Mouse (Mus musculus): ENCODE data around the gene Ncoa1.
"Not testable (repeated sequence)": the region's sequence is repeated elsewhere in the genome, so short reads cannot be mapped to it uniquely, and the experiment has no call there.

- not testable (repeated sequence) for TF ChIP-seq CTCF (IDR thresholded peaks at IDR 0.05 in 2 of 3, conservative IDR thresholded peaks at IDR 0.05 in 1 of 3; ENCODE audit: control insufficient read depth in 1 of 3, insufficient read depth in 1 of 3, low read depth in 2 of 3, low read length in 3 of 3, poor library complexity in 1 of 3, severe bottlenecking in 1 of 3); TAL1 (IDR thresholded peaks at IDR 0.05; ENCODE audit: low read length); MAFK (IDR thresholded peaks at IDR 0.05; ENCODE audit: borderline replicate concordance, low read depth, low read length); POLR2A (IDR thresholded peaks at IDR 0.05; ENCODE audit: control insufficient read depth in 1 of 2, insufficient read depth in 1 of 2, low read depth in 1 of 2, low read length in 2 of 2, poor library complexity in 1 of 2); RAD21 (IDR thresholded peaks at IDR 0.05; ENCODE audit: low read depth, low read length); EP300 (IDR thresholded peaks at IDR 0.05; ENCODE audit: low read depth in 1 of 2, low read length in 2 of 2); TCF12 (IDR thresholded peaks at IDR 0.05; ENCODE audit: low read depth, low read length); ELF1 (IDR thresholded peaks at IDR 0.05; ENCODE audit: low read depth, low read length)
These were observed 236.7 kb downstream of the Ncoa1 start for GRCm38 (mm10) chr12:4240281-4240680.

All from MEL (cell line).